Mouse (Mus musculus) liver, embryonic 14.5 days (tissue): ENCODE measurements around the gene Phc2. TPM values are rescaled to one million over a fixed set of nuclear protein-coding genes. Genes with fewer than 3 reads are reported as not detected.
A peak's percentile ranks its signal among the peaks of the same experiment; 100 is the strongest.
"Not testable (repeated sequence)": the region's sequence is repeated elsewhere in the genome, so short reads cannot be mapped to it uniquely, and the experiment has no call there.

ENCODE experiments used
- ATAC-seq: fragments of 200-750 bp; cut with Nextera tagmentation; 2 replicates; pipeline ENCODE4 v1.8.0; 2017; ENCODE audit warnings: moderate number of reproducible peaks, mild to moderate bottlenecking, moderate library complexity; ENCODE audit not compliant: insufficient read depth
- DNase-seq, 3 experiments: peaks; one replicate each; pipeline ENCODE4 v3.0.0-alpha.2; 2012 to 2013; ENCODE audit warnings: low read depth in 3 of 3, low spot score in 3 of 3
- H3K27ac ChIP-seq: fragments of 300-500 bp; sonication (generic); 2 replicates; pipeline ENCODE4 v1.5.1; 2014; ENCODE audit warnings: moderate library complexity, mild to moderate bottlenecking, control low read depth, inconsistent platforms
- H3K27me3 ChIP-seq: fragments of 300-500 bp; sonication (generic); 2 replicates; pipeline ENCODE4 v1.6.1; 2014; ENCODE audit warnings: mild to moderate bottlenecking, low read length, moderate library complexity; ENCODE audit not compliant: control insufficient read depth, insufficient read depth
- H3K36me3 ChIP-seq: fragments of 300-500 bp; sonication (generic); replicated peaks from 2 replicates; pipeline ENCODE4 v1.6.1; 2014; ENCODE audit warnings: low read depth; ENCODE audit not compliant: control insufficient read depth, insufficient read depth
- H3K4me1 ChIP-seq, 2 experiments: fragments of 200-500 bp in 1 of 2; fragments of 300-500 bp in 1 of 2; sonication (generic) in 1 of 2; replicated peaks; 2 replicates each; pipeline ENCODE4 v1.6.1; 2012 to 2014; ENCODE audit warnings: antibody characterized with exemption in 1 of 2, inconsistent platforms in 1 of 2, low read length in 1 of 2; ENCODE audit not compliant: control insufficient read depth in 2 of 2, insufficient read depth in 2 of 2
- H3K4me2 ChIP-seq: fragments of 300-500 bp; sonication (generic); 2 replicates; pipeline ENCODE4 v1.6.1; 2014; ENCODE audit warnings: low read depth, mild to moderate bottlenecking, control low read depth, moderate library complexity
- H3K4me3 ChIP-seq, 2 experiments: fragments of 200-500 bp in 1 of 2; fragments of 300-500 bp in 1 of 2; sonication (generic) in 1 of 2; 2 replicates each; pipeline ENCODE4 v1.5.1; 2012 to 2014; ENCODE audit warnings: low read depth in 2 of 2, low read length in 2 of 2, mild to moderate bottlenecking in 2 of 2, control low read depth in 1 of 2, inconsistent platforms in 1 of 2, moderate library complexity in 1 of 2; ENCODE audit not compliant: insufficient read depth in 1 of 2
- H3K9ac ChIP-seq: fragments of 300-500 bp; sonication (generic); replicated peaks from 2 replicates; pipeline ENCODE4 v1.6.1; 2014; ENCODE audit warnings: mild to moderate bottlenecking, control low read depth, moderate library complexity
- H3K9me3 ChIP-seq: fragments of 300-500 bp; sonication (generic); 2 replicates; pipeline ENCODE4 v1.6.1; 2016; ENCODE audit warnings: low read length, mixed read lengths; ENCODE audit not compliant: control insufficient read depth
- CTCF ChIP-seq: IDR thresholded peaks from 2 replicates; pipeline ENCODE4 v1.5.1; 2016; ENCODE audit warnings: antibody characterized with exemption, low read depth, control low read depth
- EP300 ChIP-seq: IDR thresholded peaks from 2 replicates; pipeline ENCODE4 v1.6.1; 2016; ENCODE audit warnings: antibody characterized with exemption, low read depth
- WGBS: fragments of 180-500 bp; shearing (Covaris S2); extraction: QIAGEN DNeasy Blood & Tissue Kit; methylation state at CpG from one replicate; pipeline ENCODE4 v1.1.7; 2014; ENCODE audit not compliant: insufficient replicate concordance; 5-methylcytosine and 5-hydroxymethylcytosine counted together
- polyA plus RNA-seq, 2 experiments: library from polyadenylated mRNA; depleted of rRNA in 1 of 2; stranded (reverse) in 1 of 2; unstranded in 1 of 2; fragments of >200 nt; fragmentation: Nextera tagmentation in 1 of 2; extraction: Ambion mirVana in 1 of 2; gene quantifications; 2 replicates each; pipeline versions ENCODE4 v1.2.1 to v1.2.3; 2012 to 2014

Gene Phc2
- polyA plus RNA-seq, 2 experiments = 8.8 to 17.1 TPM

DNA sequence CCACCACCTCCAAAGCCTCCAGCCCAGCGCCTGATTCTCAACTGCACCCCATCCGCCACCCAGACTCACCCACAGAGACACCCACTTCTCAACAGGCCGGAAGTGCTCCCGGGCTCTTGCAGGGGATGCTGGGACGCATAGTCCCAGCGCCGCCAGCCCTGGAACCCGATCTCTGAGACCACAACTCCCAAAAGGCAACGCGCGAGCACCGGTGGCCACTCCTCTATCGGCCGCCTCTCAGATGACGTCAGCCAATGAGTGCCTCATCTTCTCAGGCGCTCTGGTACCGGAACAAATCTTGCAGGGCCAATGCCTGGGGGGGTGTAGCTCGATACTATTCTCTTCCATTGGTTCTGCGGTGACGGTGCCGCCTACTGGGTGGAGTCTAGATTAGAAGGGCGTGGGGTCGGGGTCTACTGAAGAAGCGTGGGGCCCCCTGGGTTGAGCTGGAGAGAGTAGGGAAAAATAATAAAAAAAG is 44.5 kb upstream of the Phc2 start, which contains the start of gene Zscan20:
Gene Zscan20 (minus strand): TSS at position 174 of the 478 bp plus-strand sequence.
- peak within 1 kb of the TSS; percentile 64 to 87 for H3K4me3 ChIP-seq
- DNase-seq = peak; percentile 95 to 97 (median 96)
- TF ChIP-seq CTCF (peak; percentile 24; the same call in 1 of the 2 replicates), EP300 (no peak)
- H3K4me2 ChIP-seq = peak within 1 kb of the TSS; percentile 91
- WGBS = under 1% methylated on average over 24 of the region's 24 CpGs
- H3K27me3 ChIP-seq = no peaks in the 10 kb centered on the region
- H3K36me3 ChIP-seq = no peaks in the 10 kb centered on the region
- ATAC-seq = peak; percentile 98
- H3K27ac ChIP-seq = peak within 1 kb of the TSS; percentile 58
- peaks cover 12 to 13% of the 10 kb centered on the region in 2 experiments for H3K4me1 ChIP-seq
- H3K9ac ChIP-seq = peak within 1 kb of the TSS; percentile 64
- H3K9me3 ChIP-seq = no peaks in the 10 kb centered on the region

DNA sequence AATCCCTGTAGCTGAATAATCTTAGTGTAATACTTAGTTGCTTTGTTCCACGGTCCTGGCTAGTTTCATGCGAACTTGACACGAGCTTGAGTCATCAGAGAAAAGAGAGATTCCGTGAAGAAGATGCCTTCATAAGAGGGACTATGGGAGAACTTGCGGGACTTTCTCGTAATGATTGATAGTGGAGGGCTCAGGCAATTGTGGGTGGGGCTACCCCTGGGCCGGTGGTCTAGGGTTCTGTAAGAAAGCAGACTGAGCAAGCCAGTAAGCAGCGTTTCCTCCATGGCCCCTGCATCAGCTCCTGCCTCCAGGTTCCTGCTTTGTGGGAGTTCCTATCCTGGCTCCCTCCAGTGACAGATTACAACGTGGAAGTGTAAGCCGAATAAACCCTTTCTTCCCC is 43.8 kb upstream of the Phc2 start:
- no peaks in the 10 kb centered on the region for H3K27me3 ChIP-seq
- WGBS = 29% methylated on average over 10 of the region's 10 CpGs
- TF ChIP-seq EP300 (no peak), CTCF (no peak)
- no peaks in the 10 kb centered on the region for H3K36me3 ChIP-seq
- peak overlapping the region; percentile 91 for H3K4me2 ChIP-seq
- H3K27ac ChIP-seq = peak overlapping the region; percentile 58
- H3K9me3 ChIP-seq = no peaks in the 10 kb centered on the region
- DNase-seq (no peak), ATAC-seq (no peak)
- H3K4me1 ChIP-seq = peaks cover 12 to 13% of the 10 kb centered on the region in 2 experiments
- H3K9ac ChIP-seq = peak overlapping the region; percentile 44
- H3K4me3 ChIP-seq = peak overlapping the region in 1 of 2 experiments; percentile 64; a peak in 2 of 4 replicates

DNA sequence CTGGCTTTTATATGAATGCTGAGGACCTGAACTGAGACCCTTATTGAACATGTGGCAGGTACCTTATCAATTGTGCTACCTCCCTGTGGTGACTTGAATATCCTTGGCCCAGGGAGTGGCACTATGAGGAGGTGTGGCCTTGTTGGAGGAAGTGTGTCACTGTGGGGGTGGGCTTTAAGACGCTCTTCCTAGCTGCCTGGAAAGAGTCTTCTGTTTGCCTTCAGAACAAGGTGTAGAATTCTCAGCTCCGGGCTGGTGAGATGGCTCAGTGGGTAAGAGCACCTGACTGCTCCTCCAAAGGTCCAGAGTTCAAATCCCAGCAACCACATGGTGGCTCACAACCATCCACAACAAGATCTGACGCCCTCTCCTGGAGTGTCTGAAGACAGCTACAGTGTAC is 42.8 kb upstream of the Phc2 start:
- WGBS = 68% methylated on average over 3 of the region's 3 CpGs
- not testable (repeated sequence) for H3K4me3 ChIP-seq, H3K27me3 ChIP-seq, H3K9me3 ChIP-seq, H3K27ac ChIP-seq, H3K9ac ChIP-seq, ATAC-seq, DNase-seq, H3K36me3 ChIP-seq, H3K4me2 ChIP-seq
- peaks cover 12 to 13% of the 10 kb centered on the region in 2 experiments for H3K4me1 ChIP-seq

DNA sequence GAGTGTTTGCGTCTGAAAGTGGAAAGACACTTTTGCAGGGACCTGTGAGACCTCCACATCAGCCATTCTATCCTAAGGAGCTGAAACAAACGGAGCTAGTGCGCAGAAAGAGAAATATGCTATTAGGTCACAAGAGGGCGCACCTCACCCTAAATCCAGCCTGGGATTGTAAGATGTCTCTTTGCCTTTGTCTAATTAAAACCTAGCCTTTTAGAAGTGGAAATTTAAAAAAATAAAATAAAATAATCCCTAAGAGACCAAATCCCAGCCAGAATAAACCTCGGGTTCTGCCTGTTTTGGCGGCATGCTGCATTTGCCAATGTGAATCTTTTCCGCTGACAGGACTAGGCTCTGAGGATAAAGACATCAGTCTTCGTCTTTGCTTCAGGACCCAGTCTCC is 41.2 kb upstream of the Phc2 start:
- ATAC-seq (no peak), DNase-seq (peak; percentile 29 to 43 (median 33))
- Histone ChIP-seq H3K27ac (no peak overlapping the region), H3K36me3 (no peaks in the 10 kb centered on the region), H3K4me3 (no peak overlapping the region), H3K27me3 (peaks cover 20% of the 10 kb centered on the region), H3K4me1 (peaks cover 12 to 15% of the 10 kb centered on the region in 2 experiments), H3K9ac (no peak overlapping the region), H3K9me3 (no peaks in the 10 kb centered on the region), H3K4me2 (no peak overlapping the region)
- TF ChIP-seq CTCF = peak; percentile 74
- TF ChIP-seq EP300 = no peak
- WGBS = 24% methylated on average over 8 of the region's 8 CpGs

DNA sequence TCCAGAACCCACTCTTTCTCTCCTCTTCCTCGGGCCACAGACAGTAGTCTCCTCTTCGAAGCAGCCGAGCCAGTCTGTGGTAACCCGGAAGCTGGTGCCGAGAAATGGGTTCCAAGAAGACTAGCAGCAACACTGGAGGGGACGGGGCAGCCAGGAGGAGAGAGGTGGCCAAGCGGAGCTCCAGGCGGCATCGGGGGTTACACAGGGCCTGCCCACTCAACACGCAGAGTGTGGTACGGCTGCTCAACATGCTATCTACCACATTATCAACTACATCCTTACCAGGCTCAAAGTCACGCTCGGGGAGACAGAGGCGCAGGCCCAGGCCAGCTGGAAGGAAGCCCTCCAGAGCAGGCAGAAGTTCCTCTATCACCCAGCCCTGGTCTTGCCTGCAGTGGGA is 38.7 kb upstream of the Phc2 start:
- H3K4me3 ChIP-seq = no peak overlapping the region
- ATAC-seq = no peak
- peaks cover 2 to 11% of the 10 kb centered on the region in 2 experiments; a peak in 2 of 4 replicates for H3K4me1 ChIP-seq
- H3K4me2 ChIP-seq = no peak overlapping the region
- peaks cover 23% of the 10 kb centered on the region for H3K27me3 ChIP-seq
- no peaks in the 10 kb centered on the region for H3K36me3 ChIP-seq
- H3K9me3 ChIP-seq = no peaks in the 10 kb centered on the region
- H3K9ac ChIP-seq = no peak overlapping the region
- WGBS = 30% methylated on average over 14 of the region's 14 CpGs
- no peak overlapping the region for H3K27ac ChIP-seq
- DNase-seq = no peak
- no peak for TF ChIP-seq CTCF
- TF ChIP-seq EP300 = no peak
